Mouse (Mus musculus): Measurements from ENCODE around the gene Nbr1. TPM values are rescaled to one million over a fixed set of nuclear protein-coding genes. Genes with fewer than 3 reads are reported as not detected.
"Not testable (repeated sequence)": the region's sequence is repeated elsewhere in the genome, so short reads cannot be mapped to it uniquely, and the experiment has no call there.

Nbr1 gene
- polyA plus RNA-seq, 1 experiment from 2014 or later, result 34.5 TPM

GRCm38 (mm10) chr11:101576116-101576515 is 24.2 kb downstream of the Nbr1 start:
- TF ChIP-seq CTCF (IDR thresholded peaks at IDR 0.05; ENCODE audit: low read depth), result peak; percentile 51
- TF ChIP-seq EP300 (optimal IDR thresholded peaks at IDR 0.05), result no peak
- Histone ChIP-seq H3K36me3 (ENCODE audit: control insufficient read depth, insufficient read depth, low read length) (peaks cover 57% of the 10 kb centered on the region), H3K4me3 (ENCODE audit: low read depth, low read length) (no peak overlapping the region), H3K9me3 (ENCODE audit: control insufficient read depth, low read length) (no peaks in the 10 kb centered on the region), H3K27me3 (ENCODE audit: control insufficient read depth, insufficient read depth, low read length) (no peaks in the 10 kb centered on the region), H3K4me2 (replicated peaks; ENCODE audit: low read depth) (no peak overlapping the region), H3K4me1 (replicated peaks; ENCODE audit: control insufficient read depth, insufficient read depth) (no peaks in the 10 kb centered on the region), H3K27ac (replicated peaks) (no peak overlapping the region), H3K9ac (ENCODE audit: low read length) (no peak overlapping the region)
- WGBS, result 86% methylated on average over 6 of the region's 6 CpGs
- no peak for DNase-seq (ENCODE audit: low spot score)
- ATAC-seq (ENCODE audit: low FRiP score, low TSS enrichment), result no peak

- Histone ChIP-seq H3K27ac (replicated peaks) (no peak overlapping the region), H3K36me3 (ENCODE audit: control insufficient read depth, insufficient read depth, low read length) (peaks cover 23% of the 10 kb centered on the region), H3K4me2 (replicated peaks; ENCODE audit: low read depth) (no peak overlapping the region), H3K4me1 (replicated peaks; ENCODE audit: control insufficient read depth, insufficient read depth) (peaks cover 2% of the 10 kb centered on the region; the same call in 1 of the 2 replicates), H3K9ac (ENCODE audit: low read length) (no peak overlapping the region), H3K9me3 (ENCODE audit: control insufficient read depth, low read length) (no peaks in the 10 kb centered on the region), H3K4me3 (ENCODE audit: low read depth, low read length) (no peak overlapping the region), H3K27me3 (ENCODE audit: control insufficient read depth, insufficient read depth, low read length) (no peaks in the 10 kb centered on the region)
- DNase-seq (ENCODE audit: low spot score) (no peak), ATAC-seq (ENCODE audit: low FRiP score, low TSS enrichment) (no peak)
- 72% methylated on average over 6 of the region's 6 CpGs for WGBS
- no peak for TF ChIP-seq CTCF (IDR thresholded peaks at IDR 0.05; ENCODE audit: low read depth)
- no peak for TF ChIP-seq EP300 (optimal IDR thresholded peaks at IDR 0.05)
These were observed 29.3 kb downstream of the Nbr1 start for GRCm38 (mm10) chr11:101581081-101581764.

- Histone ChIP-seq H3K9ac (ENCODE audit: low read length) (peak within 1 kb of the TSS; percentile 58), H3K4me3 (ENCODE audit: low read depth, low read length) (peak within 1 kb of the TSS; percentile 50), H3K27ac (replicated peaks) (peak within 1 kb of the TSS; percentile 65), H3K36me3 (ENCODE audit: control insufficient read depth, insufficient read depth, low read length) (peaks cover 16% of the 10 kb centered on the region; the same call in 1 of the 2 replicates), H3K9me3 (ENCODE audit: control insufficient read depth, low read length) (no peaks in the 10 kb centered on the region), H3K4me2 (replicated peaks; ENCODE audit: low read depth) (peak within 1 kb of the TSS; percentile 61), H3K27me3 (ENCODE audit: control insufficient read depth, insufficient read depth, low read length) (no peaks in the 10 kb centered on the region), H3K4me1 (replicated peaks; ENCODE audit: control insufficient read depth, insufficient read depth) (peaks cover 2% of the 10 kb centered on the region; the same call in 1 of the 2 replicates)
- no peak for TF ChIP-seq CTCF (IDR thresholded peaks at IDR 0.05; ENCODE audit: low read depth)
- DNase-seq (ENCODE audit: low spot score), result peak; percentile 94
- peak; percentile 80 for ATAC-seq (ENCODE audit: low FRiP score, low TSS enrichment)
- WGBS, result 14% methylated on average over 30 of the region's 31 CpGs
These were observed 30.4 kb downstream of the Nbr1 start, which contains the start of gene Tmem106a for GRCm38 (mm10) chr11:101582054-101583035. Gene Tmem106a (plus strand): TSS chr11:101582242.

GRCm38 (mm10) chr11:101583205-101583604 is 31.3 kb downstream of the Nbr1 start:
- ATAC-seq (ENCODE audit: low FRiP score, low TSS enrichment) (no peak), DNase-seq (ENCODE audit: low spot score) (no peak)
- H3K9ac ChIP-seq (ENCODE audit: low read length), result no peak overlapping the region
- no peaks in the 10 kb centered on the region for H3K27me3 ChIP-seq (ENCODE audit: control insufficient read depth, insufficient read depth, low read length)
- TF ChIP-seq CTCF (IDR thresholded peaks at IDR 0.05; ENCODE audit: low read depth), result no peak
- TF ChIP-seq EP300 (optimal IDR thresholded peaks at IDR 0.05), result no peak
- H3K4me1 ChIP-seq (replicated peaks; ENCODE audit: control insufficient read depth, insufficient read depth), result peaks cover 2% of the 10 kb centered on the region; the same call in 1 of the 2 replicates
- WGBS, result 91% methylated on average over 2 of the region's 2 CpGs
- H3K4me2 ChIP-seq (replicated peaks; ENCODE audit: low read depth), result no peak overlapping the region
- no peaks in the 10 kb centered on the region for H3K9me3 ChIP-seq (ENCODE audit: control insufficient read depth, low read length)
- H3K27ac ChIP-seq (replicated peaks), result no peak overlapping the region
- no peak overlapping the region for H3K4me3 ChIP-seq (ENCODE audit: low read depth, low read length)
- H3K36me3 ChIP-seq (ENCODE audit: control insufficient read depth, insufficient read depth, low read length), result peaks cover 9% of the 10 kb centered on the region; the same call in 1 of the 2 replicates

GRCm38 (mm10) chr11:101585031-101585430 is 33.1 kb downstream of the Nbr1 start:
- not testable (repeated sequence) for H3K4me3 ChIP-seq (ENCODE audit: low read depth, low read length); H3K27ac ChIP-seq (replicated peaks)
- 95% methylated on average over 1 of the region's 1 CpGs for WGBS

More at GRCm38 (mm10) chr11:101585031-101585430, 33.1 kb downstream of the Nbr1 start:
- H3K4me1 ChIP-seq (replicated peaks; ENCODE audit: control insufficient read depth, insufficient read depth); H3K36me3 ChIP-seq (ENCODE audit: control insufficient read depth, insufficient read depth, low read length); H3K27me3 ChIP-seq (ENCODE audit: control insufficient read depth, insufficient read depth, low read length); H3K9ac ChIP-seq (ENCODE audit: low read length); ATAC-seq (ENCODE audit: low FRiP score, low TSS enrichment); DNase-seq (ENCODE audit: low spot score); H3K4me2 ChIP-seq (replicated peaks; ENCODE audit: low read depth); H3K9me3 ChIP-seq (ENCODE audit: control insufficient read depth, low read length): not testable (repeated sequence)

All from stomach, postnatal 0 days (tissue).